In genomic region chr9:116169067-116169466, GRCm38 (mm10) we compare ENCODE assay signal across 24 mouse cellular contexts. TPM values are rescaled to one million over a fixed set of nuclear protein-coding genes. Genes with fewer than 3 reads are reported as not detected.
DNase-seq lines count a peak whose midpoint lies in the region; ATAC-seq and TF ChIP-seq lines count a peak whose summit lies in the region.
"Had no signal": no experiment of that assay in that cellular context is flagged by ENCODE, and none has a peak within 500 bp of the region (broad histone marks: within the 10 kb centered on the region; RNA-seq: fewer than 3 reads in every experiment).

No protein-coding gene starts in this region.

- no peak for DNase-seq in embryonic facial prominence, embryonic 14.5 days (ENCODE audit: low spot score)
- DNase-seq in embryonic facial prominence, embryonic 10.5 days (ENCODE audit: low spot score): no peak
- no peak for DNase-seq in thymus, adult 2 months
- no peak for DNase-seq in thymus, postnatal 4 days
- DNase-seq in splenic B cell, adult 2 months (ENCODE audit: low read depth, low spot score): peak; percentile 47
- no peak for DNase-seq in frontal cortex, postnatal 14 days (ENCODE audit: low spot score in 2 of 2)
- DNase-seq in heart, adult 9 months (ENCODE audit: low spot score in 2 of 2): no peak
- DNase-seq: adrenal gland, postnatal 14 days; cerebellum, adult 11 months; cerebellum, adult 9-11 months; gastrocnemius, postnatal 10 days; kidney, adult 8-10 months; kidney, postnatal 10 days; liver, postnatal 0 days; lung, postnatal 14 days; retina, postnatal 1 day; right cerebral cortex, postnatal 25 days; spleen, adult 18-20 months; thymus, postnatal 14 days had no signal

- WGBS in embryonic facial prominence, embryonic 14.5 days: 61% methylated on average over 6 of the region's 6 CpGs
- WGBS in embryonic facial prominence, embryonic 10.5 days: 80% methylated on average over 6 of the region's 6 CpGs
- WGBS in thymus, adult 2 months: 53% methylated on average over 6 of the region's 6 CpGs

- H3K27me3 ChIP-seq in embryonic facial prominence, embryonic 14.5 days (replicated peaks; ENCODE audit: control insufficient read depth, insufficient read depth, low read length): no peaks in the 10 kb centered on the region
- peaks cover 7% of the 10 kb centered on the region for H3K27me3 ChIP-seq in embryonic facial prominence, embryonic 10.5 days (replicated peaks; ENCODE audit: low read depth, poor library complexity, severe bottlenecking)
- no peaks in the 10 kb centered on the region for H3K27me3 ChIP-seq in thymus, adult 2 months (ENCODE audit: control insufficient read depth, insufficient read depth, low read length)
- H3K27me3 ChIP-seq in splenic B cell, adult 2 months (ENCODE audit: control insufficient read depth, insufficient read depth, low read length, poor library complexity, severe bottlenecking): no peaks in the 10 kb centered on the region
- H3K27me3 ChIP-seq: embryonic facial prominence, embryonic 13.5 days had no signal

- H3K27ac ChIP-seq in embryonic facial prominence, embryonic 14.5 days (replicated peaks; ENCODE audit: low read depth, low read length): no peak overlapping the region
- no peak overlapping the region for H3K27ac ChIP-seq in embryonic facial prominence, embryonic 10.5 days (replicated peaks)
- H3K27ac ChIP-seq in thymus, adult 2 months (ENCODE audit: control insufficient read depth, insufficient read depth, low read length): peak overlapping the region; percentile 33; the same call in 1 of the 2 replicates
- H3K27ac ChIP-seq: embryonic facial prominence, embryonic 13.5 days; hindbrain, embryonic 13.5 days had no signal

- TF ChIP-seq POLR2A in thymus, adult 2 months (IDR thresholded peaks at IDR 0.05; ENCODE audit: control insufficient read depth, extremely low read depth, insufficient read depth, low read length, poor library complexity): no peak

- no peak overlapping the region for H3K4me2 ChIP-seq in embryonic facial prominence, embryonic 14.5 days (ENCODE audit: low read depth, low read length)
- H3K4me2 ChIP-seq: embryonic facial prominence, embryonic 13.5 days; hindbrain, embryonic 13.5 days; liver, embryonic 11.5 days had no signal

- no peak for ATAC-seq in embryonic facial prominence, embryonic 14.5 days (ENCODE audit: low read depth)
- peak; percentile 34 for ATAC-seq in inflammation-experienced regulatory T-cells, adult 6 months
- ATAC-seq: forebrain, embryonic 14.5 days; liver, postnatal 0 days had no signal

- no peak for TF ChIP-seq CTCF in thymus, adult 2 months (IDR thresholded peaks at IDR 0.05; ENCODE audit: borderline replicate concordance, control insufficient read depth, extremely low read depth, insufficient read depth, low read length, poor library complexity)

- H3K9me3 ChIP-seq in embryonic facial prominence, embryonic 14.5 days (ENCODE audit: control insufficient read depth, low read length): no peaks in the 10 kb centered on the region
- no peaks in the 10 kb centered on the region for H3K9me3 ChIP-seq in embryonic facial prominence, embryonic 10.5 days
- H3K9me3 ChIP-seq: embryonic facial prominence, embryonic 13.5 days; hindbrain, embryonic 13.5 days had no signal

- 0 out of 2 replicates have a peak, but pooled peaks cover 8% of the 10 kb centered on the region for H3K36me3 ChIP-seq in embryonic facial prominence, embryonic 14.5 days (ENCODE audit: control insufficient read depth, insufficient read depth, low read length)
- H3K36me3 ChIP-seq in embryonic facial prominence, embryonic 10.5 days (replicated peaks): no peaks in the 10 kb centered on the region
- no peaks in the 10 kb centered on the region for H3K36me3 ChIP-seq in thymus, adult 2 months (ENCODE audit: control insufficient read depth, insufficient read depth, low read length)
- H3K36me3 ChIP-seq in splenic B cell, adult 2 months (ENCODE audit: control insufficient read depth, insufficient read depth, low read length, poor library complexity, severe bottlenecking): no peaks in the 10 kb centered on the region; the same call in none of the 2 replicates
- H3K36me3 ChIP-seq: hindbrain, embryonic 13.5 days had no signal

- 0 out of 2 replicates have a peak overlapping the region, but pooled peaks have one; percentile 14 for H3K9ac ChIP-seq in embryonic facial prominence, embryonic 14.5 days (ENCODE audit: low read depth, low read length)
- H3K9ac ChIP-seq: embryonic facial prominence, embryonic 13.5 days; hindbrain, embryonic 13.5 days; liver, postnatal 0 days had no signal

- peaks cover 63% of the 10 kb centered on the region for H3K4me1 ChIP-seq in embryonic facial prominence, embryonic 14.5 days (ENCODE audit: control insufficient read depth, insufficient read depth, low read length)
- H3K4me1 ChIP-seq in embryonic facial prominence, embryonic 10.5 days: peaks cover 35% of the 10 kb centered on the region
- peaks cover 45% of the 10 kb centered on the region for H3K4me1 ChIP-seq in thymus, adult 2 months (replicated peaks; ENCODE audit: control insufficient read depth, insufficient read depth, low read length)

- no peak overlapping the region for H3K4me3 ChIP-seq in embryonic facial prominence, embryonic 14.5 days (ENCODE audit: low read depth, low read length)
- no peak overlapping the region for H3K4me3 ChIP-seq in embryonic facial prominence, embryonic 10.5 days
- no peak overlapping the region for H3K4me3 ChIP-seq in thymus, adult 2 months (ENCODE audit: control insufficient read depth, insufficient read depth, low read length)
- H3K4me3 ChIP-seq: embryonic facial prominence, embryonic 13.5 days; hindbrain, embryonic 13.5 days had no signal

RNA-seq across cellular contexts. Expression of gene Tgfbr2, which starts 6.1 kb away (rescaled TPM):
- 49.7 and 53.0 TPM in 2 replicates for polyA plus RNA-seq in embryonic facial prominence, embryonic 14.5 days (2014; fragmentation: Nextera tagmentation; extraction: Ambion mirVana)
- 8.6 and 9.2 TPM in 2 replicates for polyA plus RNA-seq in embryonic facial prominence, embryonic 10.5 days (2016; fragmentation: Nextera tagmentation; extraction: Ambion mirVana)
- polyA plus RNA-seq in thymus, adult 2 months (2012; rRNA removed): 57.2 and 60.1 TPM in 2 replicates
- polyA plus RNA-seq in inflammation-experienced regulatory T-cells, adult 6 months (2017; shearing (Covaris generic)): 10 to 100 TPM; 24.7 to 31.6 (median 26.3) TPM
